Mouse (Mus musculus) T-helper 17 cell (primary cell): ENCODE measurements around the gene Ppp1r37.

Experiments used
- in situ Hi-C, 2 experiments: fragments of 300-600 bp; cut with MboI, MseI; formaldehyde crosslinking; loops; 1 replicate in 1 of 2; 2 replicates in 1 of 2; pipeline ENCODE4 v1.15.1; 2025; ENCODE audit warnings: high pct_unique_total_duplicates in 2 of 2

The Ppp1r37 gene

GRCm38 (mm10) chr7:19503481-19504068 is 59.3 kb downstream of the Ppp1r37 start:
- in situ Hi-C loops: no loop called here

- in situ Hi-C loops: no loop called here
These were observed 61.2 kb downstream of the Ppp1r37 start for GRCm38 (mm10) chr7:19501658-19502057.

GRCm38 (mm10) chr7:19500420-19501363 is 62.2 kb downstream of the Ppp1r37 start:
- in situ Hi-C loops: no loop called here

- in situ Hi-C loops: no loop called here
These were observed 64.5 kb downstream of the Ppp1r37 start for GRCm38 (mm10) chr7:19498326-19498725.

- in situ Hi-C loops: no loop called here
These were observed 66.7 kb downstream of the Ppp1r37 start for GRCm38 (mm10) chr7:19496214-19496555.

GRCm38 (mm10) chr7:19495521-19496213 is 67.2 kb downstream of the Ppp1r37 start:
- in situ Hi-C loops: no loop called here

GRCm38 (mm10) chr7:19494751-19495474 is 68.0 kb downstream of the Ppp1r37 start:
- in situ Hi-C loops: no loop called here

GRCm38 (mm10) chr7:19491731-19492130 is 71.1 kb downstream of the Ppp1r37 start:
- in situ Hi-C loops: no loop called here

GRCm38 (mm10) chr7:19489525-19489924 is 73.4 kb downstream of the Ppp1r37 start:
- in situ Hi-C loops: no loop called here

- in situ Hi-C loops: no loop called here
These were observed 76.3 kb downstream of the Ppp1r37 start for GRCm38 (mm10) chr7:19486549-19486948.

- in situ Hi-C loops: no loop called here
These were observed 77.4 kb downstream of the Ppp1r37 start for GRCm38 (mm10) chr7:19485488-19485887.

GRCm38 (mm10) chr7:19483281-19483680 is 79.6 kb downstream of the Ppp1r37 start:
- in situ Hi-C loops: no loop called here
